Mouse (Mus musculus) MEL (cell line): ENCODE measurements around the gene Gga1. TPM values are rescaled to one million over a fixed set of nuclear protein-coding genes. Genes with fewer than 3 reads are reported as not detected.
A peak's percentile ranks its signal among the peaks of the same experiment; 100 is the strongest.

Source experiments
- DNase-seq: peaks from one replicate; pipeline ENCODE4 v3.0.0; 2011; ENCODE audit warnings: low read depth, low spot score
- H3K27ac ChIP-seq: 2 replicates; pipeline ENCODE4 v1.5.1; 2012; ENCODE audit warnings: low read depth, mild to moderate bottlenecking, control low read depth, low read length, moderate library complexity; ENCODE audit not compliant: control insufficient read depth
- H3K27me3 ChIP-seq, 2 experiments: fragments of 150-350 bp in 1 of 2; sonication (generic) in 1 of 2; 2 replicates each; pipeline ENCODE4 v1.6.1; 2012; ENCODE audit warnings: low read length in 2 of 2, mild to moderate bottlenecking in 2 of 2, improper control_type of control experiment in 1 of 2, moderate library complexity in 1 of 2; ENCODE audit not compliant: insufficient read depth in 2 of 2, control insufficient read depth in 1 of 2
- H3K36me3 ChIP-seq, 2 experiments: 2 replicates each; pipeline ENCODE4 v1.6.1; 2012 to 2014; ENCODE audit warnings: low read length in 2 of 2, improper control_type of control experiment in 1 of 2, inconsistent platforms in 1 of 2, mild to moderate bottlenecking in 1 of 2; ENCODE audit not compliant: insufficient read depth in 2 of 2, control insufficient read depth in 1 of 2
- H3K4me1 ChIP-seq, 2 experiments: fragments of 150-350 bp in 1 of 2; sonication (generic) in 1 of 2; 2 replicates each; pipeline ENCODE4 v1.6.1; 2012; ENCODE audit warnings: low read length in 2 of 2, improper control_type of control experiment in 1 of 2, mild to moderate bottlenecking in 1 of 2; ENCODE audit not compliant: insufficient read depth in 2 of 2, control insufficient read depth in 1 of 2
- H3K4me3 ChIP-seq, 2 experiments: fragments of 150-350 bp in 1 of 2; sonication (generic) in 1 of 2; 2 replicates each; pipeline ENCODE4 v1.5.1; 2012; ENCODE audit warnings: low read depth in 2 of 2, low read length in 2 of 2, mild to moderate bottlenecking in 2 of 2, moderate library complexity in 2 of 2, control low read depth in 1 of 2, improper control_type of control experiment in 1 of 2; ENCODE audit not compliant: control insufficient read depth in 1 of 2, insufficient read depth in 1 of 2
- H3K79me2 ChIP-seq: 2 replicates; pipeline ENCODE4 v1.6.1; 2012; ENCODE audit warnings: mild to moderate bottlenecking, low read length, moderate library complexity; ENCODE audit not compliant: control insufficient read depth, poor library complexity, insufficient read depth
- H3K9ac ChIP-seq: 2 replicates; pipeline ENCODE4 v1.6.1; 2012; ENCODE audit warnings: low read depth, mild to moderate bottlenecking, control low read depth, low read length, moderate library complexity; ENCODE audit not compliant: control insufficient read depth, poor library complexity, severe bottlenecking
- H3K9me3 ChIP-seq: fragments of 150-350 bp; sonication (generic); replicated peaks from 2 replicates; pipeline ENCODE4 v1.6.1; 2012; ENCODE audit warnings: mild to moderate bottlenecking, low read length, improper control_type of control experiment, moderate library complexity; ENCODE audit not compliant: insufficient read depth
- CHD1 ChIP-seq: IDR thresholded peaks from 2 replicates; pipeline ENCODE4 v1.6.1; 2012; ENCODE audit warnings: low read depth, mild to moderate bottlenecking, inconsistent platforms, low read length, improper control_type of control experiment
- CHD2 ChIP-seq: IDR thresholded peaks from 2 replicates; pipeline ENCODE4 v1.6.1; 2011; ENCODE audit warnings: low read length, improper control_type of control experiment
- ELF1 ChIP-seq: IDR thresholded peaks from 2 replicates; pipeline ENCODE4 v1.6.1; 2014; ENCODE audit warnings: low read depth, mild to moderate bottlenecking, inconsistent platforms, low read length, improper control_type of control experiment, moderate library complexity
- EP300 ChIP-seq, 2 experiments: IDR thresholded peaks; 2 replicates each; pipeline ENCODE4 v1.6.1; 2011; ENCODE audit warnings: improper control_type of control experiment in 2 of 2, low read length in 2 of 2, low read depth in 1 of 2, mild to moderate bottlenecking in 1 of 2
- GABPA ChIP-seq: IDR thresholded peaks from 2 replicates; pipeline ENCODE4 v1.6.1; 2012; ENCODE audit warnings: low read depth, mild to moderate bottlenecking, inconsistent platforms, low read length, improper control_type of control experiment, moderate library complexity
- HCFC1 ChIP-seq: IDR thresholded peaks from 2 replicates; pipeline ENCODE4 v1.6.1; 2012; ENCODE audit warnings: low read depth, mild to moderate bottlenecking, inconsistent platforms, low read length, improper control_type of control experiment, moderate library complexity
- MAX ChIP-seq: IDR thresholded peaks from 2 replicates; pipeline ENCODE4 v1.6.1; 2011; ENCODE audit warnings: low read length, improper control_type of control experiment
- MYB ChIP-seq: IDR thresholded peaks from 2 replicates; pipeline ENCODE4 v1.6.1; 2011; ENCODE audit warnings: mild to moderate bottlenecking, low read depth, low read length, improper control_type of control experiment
- MYC ChIP-seq: IDR thresholded peaks from 2 replicates; pipeline ENCODE4 v1.6.1; 2011; ENCODE audit warnings: low read depth, mild to moderate bottlenecking, low read length, improper control_type of control experiment, moderate library complexity
- NELFE ChIP-seq: IDR thresholded peaks from 2 replicates; pipeline ENCODE4 v1.6.1; 2011; ENCODE audit warnings: low read depth, low read length, improper control_type of control experiment
- NRF1 ChIP-seq: IDR thresholded peaks from 2 replicates; pipeline ENCODE4 v1.6.1; 2014; ENCODE audit warnings: low read depth, mild to moderate bottlenecking, inconsistent platforms, low read length, improper control_type of control experiment, moderate library complexity; ENCODE audit not compliant: poor library complexity, insufficient read depth, severe bottlenecking
- SIN3A ChIP-seq: IDR thresholded peaks from 2 replicates; pipeline ENCODE4 v1.6.1; 2012; ENCODE audit warnings: low read length, improper control_type of control experiment, inconsistent platforms
- SMC3 ChIP-seq: IDR thresholded peaks from 2 replicates; pipeline ENCODE4 v1.6.1; 2011; ENCODE audit warnings: low read depth, low read length, improper control_type of control experiment
- TBP ChIP-seq: IDR thresholded peaks from 2 replicates; pipeline ENCODE4 v1.8.0; 2011; ENCODE audit warnings: low read depth, low read length, improper control_type of control experiment
- USF2 ChIP-seq, 2 experiments: IDR thresholded peaks; 2 replicates each; pipeline ENCODE4 v1.6.1; 2011 to 2012; ENCODE audit warnings: improper control_type of control experiment in 2 of 2, low read length in 2 of 2, borderline replicate concordance in 1 of 2, inconsistent platforms in 1 of 2, low read depth in 1 of 2, mild to moderate bottlenecking in 1 of 2; ENCODE audit not compliant: insufficient read depth in 1 of 2
- ZC3H11A ChIP-seq: IDR thresholded peaks from 2 replicates; pipeline ENCODE4 v1.6.1; 2012; ENCODE audit warnings: low read depth, mild to moderate bottlenecking, inconsistent platforms, low read length, improper control_type of control experiment
- ZKSCAN1 ChIP-seq: IDR thresholded peaks from 2 replicates; pipeline ENCODE4 v1.6.1; 2012; ENCODE audit warnings: low read depth, mild to moderate bottlenecking, inconsistent platforms, low read length, improper control_type of control experiment, moderate library complexity
- ZMIZ1 ChIP-seq: IDR thresholded peaks from 2 replicates; pipeline ENCODE4 v1.6.1; 2012; ENCODE audit warnings: low read depth, mild to moderate bottlenecking, inconsistent platforms, low read length, improper control_type of control experiment, moderate library complexity
- ZNF384 ChIP-seq: IDR thresholded peaks from 2 replicates; pipeline ENCODE4 v1.6.1; 2012; ENCODE audit warnings: low read depth, mild to moderate bottlenecking, inconsistent platforms, low read length, improper control_type of control experiment
- polyA plus RNA-seq, 2 experiments: library from polyadenylated mRNA; stranded (reverse) in 1 of 2; unstranded in 1 of 2; fragments of >175 nt in 1 of 2; fragments of >200 nt in 1 of 2; gene quantifications; 2 replicates each; pipeline versions ENCODE4 v1.2.1 to v1.2.4; 2012; ENCODE audit warnings: low replicate concordance in 2 of 2, low read depth in 1 of 2; ENCODE audit not compliant: insufficient read length in 2 of 2, insufficient read depth in 1 of 2, missing spikeins in 1 of 2
- total RNA-seq: library from RNA; depleted of rRNA; stranded (reverse); fragments of 300-350 nt; gene quantifications from 2 replicates; pipeline ENCODE4 v1.2.3, GENCODE M21; 2012

Gga1 gene
- total and polyA plus RNA-seq, 3 experiments = 18.2 to 48.1 TPM; not detected in 1

DNA sequence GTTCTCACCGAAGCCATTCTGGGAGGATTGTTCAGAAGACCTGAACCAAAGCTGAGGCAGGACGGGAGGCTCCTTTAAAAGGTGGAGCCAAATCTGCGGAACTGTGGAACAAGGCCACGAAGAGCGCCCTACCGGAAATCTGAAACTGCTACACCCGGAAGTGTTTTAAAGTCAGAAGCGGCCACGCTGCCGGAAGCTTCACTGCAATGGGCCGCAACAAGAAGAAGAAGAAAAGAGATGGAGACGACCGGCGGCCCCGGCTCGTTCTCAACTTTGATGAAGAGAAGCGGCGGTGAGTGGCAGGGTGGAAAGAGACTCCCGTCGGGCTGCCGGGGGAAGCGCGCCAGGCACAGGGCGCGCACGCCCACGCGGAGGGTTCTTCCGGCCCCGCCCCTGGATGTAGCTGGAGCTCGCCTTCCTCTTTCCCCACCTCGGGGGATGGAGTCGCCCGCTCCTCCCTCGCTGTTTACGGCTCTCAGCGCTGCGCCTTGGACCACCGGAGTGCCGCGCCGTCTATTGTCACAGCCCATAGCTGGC is 57.9 kb downstream of the Gga1 start, which contains the start of gene Nol12 (continued):
- TF ChIP-seq ZNF384 (0 out of 2 replicates have a peak, but pooled peaks have one; percentile 8), ZKSCAN1 (no peak), MYC (peak; percentile 98), NRF1 (no peak), SIN3A (peak; percentile 96), ZC3H11A (no peak), NELFE (peak; percentile 69), ELF1 (peak; percentile 98), CHD1 (no peak), HCFC1 (peak; percentile 91), CHD2 (no peak)

DNA sequence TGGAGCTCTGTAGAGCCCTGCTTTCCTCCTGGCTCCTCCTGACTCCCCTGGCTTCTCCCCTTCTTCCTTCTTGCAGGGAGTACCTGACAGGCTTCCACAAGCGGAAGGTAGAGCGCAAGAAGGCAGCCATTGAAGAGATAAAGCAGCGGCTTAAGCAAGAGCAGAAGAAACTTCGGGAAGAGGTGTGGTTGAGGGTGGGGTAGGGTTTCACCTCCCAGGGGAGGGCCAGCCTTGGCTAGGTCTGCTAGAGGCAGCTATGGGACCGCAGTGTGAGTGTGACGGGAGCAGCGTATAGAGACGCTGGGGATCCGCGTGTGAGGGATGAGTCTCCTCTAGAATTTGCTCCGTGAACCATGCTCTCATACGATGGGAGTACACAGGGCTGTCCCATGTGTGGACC is 59.4 kb downstream of the Gga1 start:
- H3K27ac ChIP-seq = no peak overlapping the region
- H3K4me1 ChIP-seq = peaks cover 0 to 21% of the 10 kb centered on the region in 2 experiments; a peak in 2 of 4 replicates
- H3K27me3 ChIP-seq = no peaks in the 10 kb centered on the region
- no peaks in the 10 kb centered on the region for H3K9me3 ChIP-seq
- DNase-seq = no peak
- H3K9ac ChIP-seq = no peak overlapping the region; the same call in 1 of the 2 replicates
- no peak overlapping the region for H3K4me3 ChIP-seq
- peaks cover 13% of the 10 kb centered on the region for H3K79me2 ChIP-seq
- H3K36me3 ChIP-seq = peaks cover 2 to 12% of the 10 kb centered on the region in 2 experiments; a peak in 3 of 4 replicates
- TF ChIP-seq GABPA = no peak
- no peak for TF ChIP-seq ZMIZ1
- TF ChIP-seq MYC = no peak
- no peak for TF ChIP-seq TBP
- TF ChIP-seq MAX = no peak
- TF ChIP-seq SMC3 = no peak
- TF ChIP-seq USF2 (IDR thresholded peaks at IDR 0.05; ENCODE audit: borderline replicate concordance in 1 of 2, insufficient read depth in 1 of 2, low read depth in 1 of 2, low read length in 2 of 2) = no peak
- no peak for TF ChIP-seq MYB
- no peak for TF ChIP-seq CHD2
- TF ChIP-seq NRF1 = no peak
- TF ChIP-seq EP300 (IDR thresholded peaks at IDR 0.05; ENCODE audit: low read depth in 1 of 2, low read length in 2 of 2) = no peak
- no peak for TF ChIP-seq ZC3H11A
